Mouse (Mus musculus) midbrain, postnatal 0 days (tissue): ENCODE measurements around the gene Hist2h2aa1. TPM values are rescaled to one million over a fixed set of nuclear protein-coding genes. Genes with fewer than 3 reads are reported as not detected.
A peak's percentile ranks its signal among the peaks of the same experiment; 100 is the strongest.
"Not testable (repeated sequence)": the region's sequence is repeated elsewhere in the genome, so short reads cannot be mapped to it uniquely, and the experiment has no call there.

ENCODE experiments used
- ATAC-seq: fragments of 200-750 bp; cut with Nextera tagmentation; 2 replicates; pipeline ENCODE4 v1.8.0; 2017; ENCODE audit warnings: moderate number of reproducible peaks, mild to moderate bottlenecking, moderate TSS enrichment, moderate library complexity; ENCODE audit not compliant: low FRiP score
- DNase-seq: peaks from one replicate; pipeline ENCODE4 v3.0.0-alpha.2; 2015; ENCODE audit warnings: low spot score
- H3K27ac ChIP-seq: fragments of 300-500 bp; sonication (generic); 2 replicates; pipeline ENCODE4 v1.5.1; 2014; ENCODE audit warnings: low read depth, mild to moderate bottlenecking, low read length, mixed read lengths
- H3K27me3 ChIP-seq: fragments of 300-500 bp; sonication (generic); 2 replicates; pipeline ENCODE4 v1.6.1; 2014; ENCODE audit warnings: low read length, control low read depth, mixed read lengths; ENCODE audit not compliant: insufficient read depth
- H3K36me3 ChIP-seq: fragments of 300-500 bp; sonication (generic); 2 replicates; pipeline ENCODE4 v1.6.1; 2014; ENCODE audit warnings: low read length, control low read depth, mixed read lengths; ENCODE audit not compliant: insufficient read depth
- H3K4me1 ChIP-seq: fragments of 300-500 bp; sonication (generic); 2 replicates; pipeline ENCODE4 v1.6.1; 2014; ENCODE audit warnings: mild to moderate bottlenecking, control low read depth, antibody characterized with exemption, low read length, mixed read lengths; ENCODE audit not compliant: insufficient read depth
- H3K4me2 ChIP-seq: fragments of 300-500 bp; sonication (generic); 2 replicates; pipeline ENCODE4 v1.6.1; 2014; ENCODE audit warnings: low read depth, mild to moderate bottlenecking, low read length, mixed read lengths; ENCODE audit not compliant: poor library complexity, severe bottlenecking
- H3K4me3 ChIP-seq: fragments of 300-500 bp; sonication (generic); 2 replicates; pipeline ENCODE4 v1.5.1; 2014; ENCODE audit warnings: low read depth, mild to moderate bottlenecking, low read length, moderate library complexity
- H3K9ac ChIP-seq: fragments of 300-500 bp; sonication (generic); replicated peaks from 2 replicates; pipeline ENCODE4 v1.6.1; 2014; ENCODE audit warnings: mild to moderate bottlenecking, low read length, moderate library complexity, mixed read lengths; ENCODE audit not compliant: poor library complexity, severe bottlenecking
- H3K9me3 ChIP-seq: fragments of 300-500 bp; sonication (generic); 2 replicates; pipeline ENCODE4 v1.6.1; 2016; ENCODE audit warnings: low read length, control low read depth
- CTCF ChIP-seq: IDR thresholded peaks from 2 replicates; pipeline ENCODE4 v1.5.1; 2016; ENCODE audit warnings: antibody characterized with exemption, mild to moderate bottlenecking
- WGBS: fragments of 180-500 bp; shearing (Covaris S2); extraction: QIAGEN DNeasy Blood & Tissue Kit; methylation state at CpG from one replicate; pipeline ENCODE4 v1.1.7; 2014; 5-methylcytosine and 5-hydroxymethylcytosine counted together
- polyA plus RNA-seq: library from polyadenylated mRNA; unstranded; fragments of >200 nt; fragmentation: Nextera tagmentation; extraction: Ambion mirVana; gene quantifications from 2 replicates; pipeline ENCODE4 v1.2.1, GENCODE M21; 2015
- total RNA-seq: library from RNA; depleted of rRNA; stranded (reverse); fragments of >200 nt; gene quantifications from 2 replicates; pipeline ENCODE4 v1.2.3, GENCODE M21; 2014

The Hist2h2aa1 gene
- total and polyA plus RNA-seq, 2 experiments from 2014 or later, result 18.8 to 1,113 TPM

GRCm38 (mm10) chr3:96284457-96284856, 39.2 kb downstream of the Hist2h2aa1 start:
- ATAC-seq (no peak), DNase-seq (peak; percentile 76)
- WGBS, result 23% methylated on average over 4 of the region's 4 CpGs

GRCm38 (mm10) chr3:96287334-96287733, 42.0 kb downstream of the Hist2h2aa1 start:
- not testable (repeated sequence) for H3K27ac ChIP-seq, H3K4me3 ChIP-seq, H3K4me2 ChIP-seq, DNase-seq, H3K9me3 ChIP-seq, H3K9ac ChIP-seq, H3K36me3 ChIP-seq, H3K4me1 ChIP-seq, ATAC-seq
- H3K27me3 ChIP-seq, result peaks cover 11% of the 10 kb centered on the region; the same call in 1 of the 2 replicates
- peak; percentile 77 for TF ChIP-seq CTCF
- WGBS, result 90% methylated on average over 11 of the region's 11 CpGs

More at GRCm38 (mm10) chr3:96284457-96284856, 39.2 kb downstream of the Hist2h2aa1 start:
- peak; percentile 79 for TF ChIP-seq CTCF
- H3K4me2 ChIP-seq, result no peak overlapping the region
- H3K27ac ChIP-seq, result no peak overlapping the region
- H3K9me3 ChIP-seq, result no peaks in the 10 kb centered on the region
- peaks cover 11% of the 10 kb centered on the region; the same call in 1 of the 2 replicates for H3K27me3 ChIP-seq
- H3K9ac ChIP-seq, result no peak overlapping the region
- H3K4me1 ChIP-seq, result no peaks in the 10 kb centered on the region
- H3K36me3 ChIP-seq, result no peaks in the 10 kb centered on the region
- H3K4me3 ChIP-seq, result no peak overlapping the region

GRCm38 (mm10) chr3:96289201-96289600, 43.9 kb downstream of the Hist2h2aa1 start:
- H3K4me1 ChIP-seq, result no peaks in the 10 kb centered on the region
- no peak overlapping the region for H3K4me2 ChIP-seq
- no peak for ATAC-seq
- H3K27ac ChIP-seq, result no peak overlapping the region
- no peak for DNase-seq
- no peak overlapping the region for H3K9ac ChIP-seq
- 80% methylated on average over 3 of the region's 3 CpGs for WGBS
- H3K36me3 ChIP-seq, result no peaks in the 10 kb centered on the region
- H3K9me3 ChIP-seq, result no peaks in the 10 kb centered on the region
- peaks cover 1% of the 10 kb centered on the region; the same call in 1 of the 2 replicates for H3K27me3 ChIP-seq
- TF ChIP-seq CTCF, result no peak
- H3K4me3 ChIP-seq, result no peak overlapping the region

- WGBS, result 96% methylated on average over 3 of the region's 3 CpGs
- not testable (repeated sequence) for H3K4me1 ChIP-seq, H3K27ac ChIP-seq, H3K9me3 ChIP-seq, H3K4me2 ChIP-seq, H3K27me3 ChIP-seq, H3K4me3 ChIP-seq, DNase-seq, H3K36me3 ChIP-seq, H3K9ac ChIP-seq, ATAC-seq
These were observed 45.4 kb downstream of the Hist2h2aa1 start for GRCm38 (mm10) chr3:96290727-96291126.

DNA sequence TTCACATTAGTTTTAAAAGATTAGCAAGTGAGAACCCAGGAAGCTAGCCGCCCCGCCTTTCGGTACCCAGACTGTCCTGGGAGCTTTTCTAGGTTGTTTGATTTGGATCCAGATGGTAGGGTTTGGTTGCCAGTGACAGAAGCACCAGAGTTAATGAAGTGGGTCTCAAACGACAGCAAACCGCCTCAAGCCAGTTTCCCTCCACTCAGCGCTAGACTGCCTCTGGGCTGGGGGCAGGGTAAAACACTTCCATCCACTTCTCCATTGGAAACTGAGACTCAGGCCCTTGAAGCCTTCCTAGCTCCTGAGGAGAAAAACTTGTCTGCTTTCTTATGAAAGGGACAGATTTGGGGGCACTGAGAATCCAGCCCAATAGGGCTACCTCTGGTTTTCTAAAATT, 47.3 kb downstream of the Hist2h2aa1 start:
- no peak overlapping the region for H3K27ac ChIP-seq
- H3K9me3 ChIP-seq, result no peaks in the 10 kb centered on the region
- no peaks in the 10 kb centered on the region for H3K36me3 ChIP-seq
- no peak for ATAC-seq
- H3K4me3 ChIP-seq, result no peak overlapping the region
- no peak overlapping the region for H3K4me2 ChIP-seq
- H3K9ac ChIP-seq, result no peak overlapping the region
- no peaks in the 10 kb centered on the region for H3K4me1 ChIP-seq
- TF ChIP-seq CTCF, result no peak
- 68% methylated on average over 6 of the region's 6 CpGs for WGBS
- H3K27me3 ChIP-seq, result no peaks in the 10 kb centered on the region
- no peak for DNase-seq

DNA sequence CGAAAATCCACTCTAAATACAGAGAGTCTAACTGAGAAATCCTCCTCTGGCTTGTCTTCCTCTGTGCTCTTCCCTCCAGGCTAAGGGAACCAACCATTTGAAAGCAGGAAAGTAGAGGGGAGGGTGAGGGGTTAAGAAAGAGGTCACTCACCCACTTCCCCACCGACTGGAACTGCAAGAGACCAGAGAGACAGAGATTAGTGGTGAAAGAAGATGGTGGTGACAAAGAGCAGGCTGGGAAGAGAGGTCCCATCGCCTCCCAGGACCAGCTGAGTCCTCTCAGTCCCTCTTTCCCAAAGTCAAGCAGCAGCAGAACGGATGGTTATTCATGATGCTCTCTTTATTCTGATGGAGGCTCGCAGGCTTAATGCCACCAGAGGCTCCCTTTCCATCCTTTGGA, 48.1 kb downstream of the Hist2h2aa1 start:
- DNase-seq (no peak), ATAC-seq (no peak)
- no peaks in the 10 kb centered on the region for H3K36me3 ChIP-seq
- TF ChIP-seq CTCF, result no peak
- H3K4me2 ChIP-seq, result no peak overlapping the region
- H3K4me3 ChIP-seq, result no peak overlapping the region
- no peaks in the 10 kb centered on the region for H3K4me1 ChIP-seq
- no peak overlapping the region for H3K27ac ChIP-seq
- 58% methylated on average over 5 of the region's 5 CpGs for WGBS
- no peak overlapping the region for H3K9ac ChIP-seq
- no peaks in the 10 kb centered on the region for H3K9me3 ChIP-seq
- no peaks in the 10 kb centered on the region for H3K27me3 ChIP-seq
